Mouse (Mus musculus) left cerebral cortex, postnatal 36 days (tissue): ENCODE results near the gene E2f1. TPM values are rescaled to one million over a fixed set of nuclear protein-coding genes. Genes with fewer than 3 reads are reported as not detected.

ENCODE experiments used
- DNase-seq, 2 experiments: peaks; one replicate each; pipeline ENCODE4 v3.0.0; 2021 to 2022; ENCODE audit warnings: low spot score in 2 of 2, mixed read lengths in 1 of 2
- intact Hi-C: fragments of 180-260 bp; cut with DNase I; formaldehyde crosslinking; loops from one replicate; pipeline ENCODE4 v1.15.1; 2025
- total RNA-seq, 2 experiments: library from RNA; stranded (reverse); gene quantifications; 2 replicates each; pipeline ENCODE4 v1.2.3; 2021

The E2f1 gene
- total RNA-seq, 2 experiments from 2014 or later: 10.2 to 14.6 TPM

DNA sequence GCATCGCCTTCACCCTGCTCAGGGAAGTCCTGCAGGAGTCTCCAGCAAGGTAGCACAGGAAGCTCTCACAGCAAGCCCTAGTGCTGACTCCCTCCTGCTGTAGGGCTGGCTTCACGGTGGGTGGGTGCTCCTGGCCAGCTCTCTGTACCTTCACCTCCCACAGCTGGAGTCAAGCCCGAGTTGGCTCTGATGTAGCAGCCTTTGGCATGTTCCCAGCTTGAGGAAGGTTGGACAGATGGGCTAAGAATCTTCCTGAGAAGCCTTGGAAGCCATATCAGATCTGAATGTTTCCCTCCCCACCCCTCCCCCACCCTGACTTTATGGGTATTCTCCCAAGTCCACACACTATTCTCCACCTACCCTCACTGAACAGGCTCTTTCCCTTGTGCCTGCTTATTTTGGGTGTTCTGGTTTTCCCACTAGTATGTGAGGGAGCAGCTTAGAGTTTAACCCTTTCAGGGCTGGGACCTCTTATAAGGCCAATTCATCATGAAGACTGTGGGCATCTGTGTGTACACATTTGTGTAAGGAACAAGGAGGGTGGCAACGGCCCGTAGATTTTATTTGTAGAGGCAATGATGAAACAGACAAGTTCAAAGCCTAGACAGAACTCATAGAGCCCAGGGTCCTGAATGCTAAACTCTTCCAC, 12.4 kb downstream of the E2f1 start:
- intact Hi-C loops: loop anchor here (2.0 kb wide), 1 partner anchor 27 kb away; no protein-coding TSS in a partner anchor
- peak; percentile 57 to 58 for DNase-seq

DNA sequence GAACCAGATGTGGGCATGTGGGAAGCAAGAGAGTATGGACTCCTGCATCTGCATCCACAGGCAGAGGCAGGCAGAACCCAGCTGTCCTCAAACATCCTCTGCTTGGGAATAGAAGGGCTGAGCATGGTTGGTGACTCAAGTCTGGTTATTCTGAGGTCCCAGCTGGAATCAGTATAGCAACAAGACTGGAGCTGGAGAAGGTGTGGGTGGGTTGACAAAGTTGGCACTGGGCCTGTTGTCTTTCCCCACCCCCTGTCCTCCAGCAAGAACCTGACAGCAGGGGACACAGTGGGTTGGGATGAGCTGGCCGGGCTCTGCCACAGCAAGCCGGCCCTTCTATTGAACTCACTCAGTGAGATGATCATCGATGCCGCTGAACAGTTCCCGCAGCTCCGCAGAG, 14.5 kb downstream of the E2f1 start:
- DNase-seq: peak; percentile 70 to 71
- intact Hi-C loops: no loop called here

DNA sequence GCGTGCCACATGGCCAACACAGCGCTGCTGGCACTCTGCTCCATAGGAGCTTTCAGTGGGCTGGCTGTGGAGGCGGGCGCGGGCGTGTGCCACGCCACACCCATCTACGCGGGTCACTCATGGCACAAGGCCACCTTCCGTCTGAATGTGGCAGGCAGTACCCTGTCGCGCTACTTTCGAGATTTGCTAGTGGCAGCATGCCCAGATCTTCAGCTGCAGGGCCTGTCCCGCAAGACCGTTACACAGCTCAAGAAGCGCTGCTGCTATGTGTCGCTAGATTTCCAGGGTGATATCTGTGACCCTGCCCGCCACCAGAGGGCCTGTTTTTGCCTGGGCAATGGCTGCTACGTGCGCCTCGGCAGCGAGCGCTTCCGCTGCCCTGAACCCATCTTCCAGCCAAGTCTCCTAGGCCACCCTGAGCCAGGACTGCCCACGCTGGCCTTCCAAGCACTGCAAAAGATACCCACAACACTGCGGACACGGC, 17.2 kb downstream of the E2f1 start:
- intact Hi-C loops: loop anchor here (2.0 kb wide), 1 partner anchor 60 kb away; the partner anchor contains the start of genes 4930519P11Rik and Zfp341
- DNase-seq: peak; percentile 61 to 62

GRCm38 (mm10) chr2:154551927-154552326, 17.8 kb downstream of the E2f1 start:
- DNase-seq: no peak
- intact Hi-C loops: loop anchor here (2.0 kb wide), 1 partner anchor 61 kb away; the partner anchor contains the start of genes 4930519P11Rik and Zfp341

DNA sequence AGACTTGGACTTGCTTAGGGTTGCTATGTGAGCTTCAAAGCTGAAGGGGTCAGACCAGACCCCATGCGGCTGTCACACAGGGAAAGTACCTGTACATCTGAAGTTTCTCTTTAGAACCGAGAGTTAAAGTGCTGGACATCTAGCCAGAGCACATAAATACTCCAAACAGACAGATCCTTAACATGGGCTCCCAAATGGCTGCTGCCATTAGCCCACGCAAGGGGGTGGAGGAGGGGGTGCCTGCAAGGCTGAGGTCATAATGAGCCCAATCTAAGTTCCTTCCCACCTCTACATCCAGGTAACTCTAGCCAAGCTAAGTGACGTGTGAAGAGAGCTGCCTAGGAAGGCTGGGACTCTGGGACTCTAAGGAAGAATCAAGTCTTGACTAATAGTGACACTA, 18.2 kb downstream of the E2f1 start, which contains the start of gene Actl10:
Actl10 (plus strand) TSS at position 301 of the 400 bp plus-strand sequence.
- intact Hi-C loops: no loop called here

GRCm38 (mm10) chr2:154550937-154551336, 18.8 kb downstream of the E2f1 start:
- DNase-seq: no peak
- intact Hi-C loops: no loop called here

More for the DNA sequence above, 18.2 kb downstream of the E2f1 start, which contains the start of gene Actl10:
- no peak for DNase-seq

DNA sequence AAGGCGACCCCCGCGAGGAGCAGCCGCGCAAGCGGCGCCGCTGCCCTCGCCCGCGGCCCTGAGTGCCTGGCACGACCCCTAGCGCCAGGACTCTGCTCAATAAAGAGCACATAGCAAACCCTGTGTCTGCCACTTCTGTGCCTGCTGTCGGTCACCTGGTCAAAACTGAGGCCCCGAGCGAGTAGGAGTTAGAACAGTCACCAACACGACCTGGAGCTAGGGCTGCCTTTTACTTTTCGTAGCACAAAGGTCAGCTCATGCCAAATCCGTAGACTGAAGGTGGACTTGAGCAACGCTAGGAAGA, 19.9 kb downstream of the E2f1 start:
- no peak for DNase-seq
- intact Hi-C loops: no loop called here

DNA sequence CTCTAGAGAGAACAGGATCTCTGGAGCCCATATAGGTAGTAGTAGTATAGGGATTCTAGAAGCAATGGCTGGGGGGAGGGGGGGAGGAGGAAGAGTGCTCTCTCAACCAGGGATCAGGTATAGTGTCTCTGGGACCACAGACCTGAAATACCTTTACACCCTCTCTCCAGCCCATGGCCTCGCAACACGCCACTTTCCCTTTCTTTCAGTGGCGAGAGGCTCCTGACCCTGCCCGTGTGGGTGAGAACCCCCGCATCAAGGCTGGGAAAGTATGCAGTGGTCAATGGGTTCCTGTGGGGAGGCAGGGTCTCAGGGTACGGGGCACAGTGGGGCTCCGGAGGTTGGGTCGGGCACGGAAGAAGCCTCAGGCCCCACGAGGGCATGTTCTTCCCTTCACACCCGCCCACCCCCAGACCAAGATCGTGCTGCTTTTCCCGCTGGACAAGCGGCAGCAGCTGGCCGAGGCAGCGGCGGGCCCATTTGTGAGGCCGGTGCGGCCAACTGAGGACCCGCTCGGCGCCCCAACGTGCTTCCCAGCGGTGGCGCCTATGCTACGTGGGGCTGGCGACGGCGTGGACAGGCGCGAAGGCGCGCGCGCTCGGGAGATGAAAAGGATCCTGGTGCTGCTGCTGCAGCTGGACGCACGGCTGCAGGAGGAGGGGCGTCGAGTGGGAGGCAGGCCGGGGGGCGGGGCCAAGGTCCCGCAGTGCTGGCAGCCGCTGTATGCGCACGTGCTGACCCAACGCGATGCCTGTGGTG, 20.4 kb downstream of the E2f1 start:
- DNase-seq: peak; percentile 61 to 64
- intact Hi-C loops: no loop called here

GRCm38 (mm10) chr2:154548688-154549087, 21.0 kb downstream of the E2f1 start:
- intact Hi-C loops: no loop called here
- no peak for DNase-seq

DNA sequence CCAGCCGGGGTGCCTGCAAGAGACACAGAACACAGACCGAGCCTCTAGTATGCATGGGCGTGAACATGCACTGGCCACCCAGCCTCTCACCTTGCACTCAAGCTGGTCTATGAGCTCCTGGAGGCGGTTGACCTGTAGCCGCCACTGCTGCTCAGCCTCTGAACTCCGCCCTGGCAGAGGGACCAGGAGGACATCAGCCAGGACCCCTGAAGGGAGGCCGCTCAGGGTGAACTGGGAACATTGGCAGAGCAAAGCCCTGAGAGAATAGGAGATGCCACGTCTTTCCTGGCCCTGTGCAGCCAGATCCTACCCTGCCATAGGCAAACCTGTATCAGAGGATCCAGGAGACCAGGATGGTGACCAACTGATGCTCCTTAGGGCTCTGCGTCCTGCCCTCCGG, 23.0 kb downstream of the E2f1 start, which contains the start of gene 1700003F12Rik:
1700003F12Rik (plus strand) TSS at position 375 of the 400 bp plus-strand sequence.
- intact Hi-C loops: no loop called here
- DNase-seq: no peak

GRCm38 (mm10) chr2:154543567-154544347, 25.9 kb downstream of the E2f1 start:
- peak; percentile 54 to 62 for DNase-seq
- intact Hi-C loops: no loop called here

DNA sequence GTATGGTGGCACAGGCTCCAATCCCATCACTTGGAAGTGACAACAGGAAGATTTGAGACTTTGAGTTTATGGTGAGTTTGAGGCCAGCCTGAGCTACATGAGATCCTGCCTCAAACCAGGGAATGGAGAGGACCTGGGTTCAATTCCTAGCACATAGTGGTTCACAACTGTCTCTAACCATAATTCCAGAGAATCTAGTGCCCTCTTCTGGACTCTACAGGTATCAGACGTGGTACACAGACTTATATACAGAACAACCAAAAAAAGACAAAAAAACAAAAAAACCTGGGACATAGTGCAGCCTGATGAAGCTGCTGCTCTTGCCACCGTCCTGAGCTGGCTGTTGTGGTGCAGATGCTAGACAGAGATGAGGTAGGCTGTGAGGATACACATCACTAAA, 28.1 kb downstream of the E2f1 start:
- intact Hi-C loops: no loop called here
- DNase-seq: no peak

GRCm38 (mm10) chr2:154539720-154540119, 30.0 kb downstream of the E2f1 start:
- DNase-seq: no peak
- intact Hi-C loops: loop anchor here (1.0 to 10.0 kb wide), 2 partner anchors 65 to 122 kb away; no protein-coding TSS in a partner anchor

DNA sequence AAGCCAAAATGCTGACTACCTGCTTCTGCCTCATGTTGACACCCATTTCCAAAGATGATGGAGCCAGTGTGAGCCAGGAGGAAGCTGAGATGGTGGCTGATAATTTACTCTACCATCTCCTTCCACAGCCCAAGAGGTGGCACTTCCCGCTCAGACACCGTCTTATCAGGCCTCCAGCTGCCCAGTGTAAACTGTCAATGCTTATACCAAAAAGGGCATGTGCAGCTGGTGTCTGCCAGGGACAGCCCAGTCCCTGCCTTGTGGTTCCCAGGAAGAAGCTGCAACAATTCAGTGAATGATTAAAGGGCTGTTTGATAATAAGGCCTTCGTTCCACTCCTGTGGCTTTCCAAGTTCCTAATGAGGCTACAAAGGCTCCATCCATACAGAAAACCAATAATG, 31.0 kb downstream of the E2f1 start:
- intact Hi-C loops: loop anchor here (1.0 to 10.0 kb wide), 2 partner anchors 64 to 121 kb away; no protein-coding TSS in a partner anchor
- DNase-seq: no peak

- intact Hi-C loops: loop anchor here (10.0 kb wide), 1 partner anchor 64 kb away; no protein-coding TSS in a partner anchor
- peak; percentile 68 to 71 for DNase-seq
Measured at GRCm38 (mm10) chr2:154538310-154538709, 31.4 kb downstream of the E2f1 start.

GRCm38 (mm10) chr2:154534704-154535270, 34.9 kb downstream of the E2f1 start:
- DNase-seq: no peak
- intact Hi-C loops: loop anchor here (10.0 kb wide), 1 partner anchor 60 kb away; no protein-coding TSS in a partner anchor

DNA sequence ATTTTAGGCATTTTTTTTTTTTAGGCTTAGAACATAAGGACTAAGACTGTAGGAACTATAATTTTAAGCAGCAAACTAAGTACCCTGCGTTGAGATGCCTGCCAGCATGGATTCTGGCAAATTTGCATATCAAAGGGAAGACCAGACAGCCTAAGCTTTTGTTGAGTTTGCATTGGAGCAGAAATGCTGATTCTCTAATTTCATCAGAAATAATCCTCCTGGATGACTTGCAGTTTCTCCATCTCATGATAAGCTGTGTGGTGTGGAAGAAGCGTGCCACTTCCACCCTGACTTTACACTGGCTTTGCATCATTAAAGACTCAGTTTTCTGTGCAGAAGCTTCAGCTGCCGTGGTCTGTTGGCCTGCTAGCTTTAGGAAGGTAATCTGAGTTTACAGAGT, 36.8 kb downstream of the E2f1 start:
- no peak for DNase-seq
- intact Hi-C loops: loop anchor here (10.0 kb wide), 1 partner anchor 58 kb away; no protein-coding TSS in a partner anchor

GRCm38 (mm10) chr2:154526531-154526930, 43.2 kb downstream of the E2f1 start:
- no peak for DNase-seq
- intact Hi-C loops: no loop called here

DNA sequence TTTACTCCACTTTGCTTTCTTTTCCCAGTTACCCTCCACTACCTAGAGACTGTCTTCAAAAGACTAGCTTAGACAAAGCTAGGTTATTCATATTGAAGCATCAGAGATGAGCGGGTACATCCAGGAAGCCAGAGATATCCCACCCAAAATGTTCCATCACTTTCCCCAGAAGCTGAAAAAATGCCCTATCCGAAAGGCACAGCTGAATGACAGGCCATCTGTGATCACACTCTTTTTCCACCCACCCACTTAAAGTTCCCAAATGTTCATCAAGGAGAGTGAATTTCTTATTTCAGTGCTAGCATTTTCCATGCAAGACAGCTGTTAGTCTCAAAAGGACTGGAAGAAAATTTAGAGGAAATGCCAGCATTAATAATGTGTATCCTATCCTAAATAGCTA, 44.4 kb downstream of the E2f1 start:
- intact Hi-C loops: no loop called here

More for the DNA sequence above, 44.4 kb downstream of the E2f1 start:
- no peak for DNase-seq
